Mouse (Mus musculus) frontal cortex, postnatal 10 days (tissue): ENCODE results near the gene Cebpa.
A peak's percentile ranks its signal among the peaks of the same experiment; 100 is the strongest.

Experiments
- DNase-seq, 2 experiments: peaks; one replicate each; pipeline ENCODE4 v3.0.0; 2022; ENCODE audit warnings: low spot score in 2 of 2, mixed read lengths in 1 of 2

Gene Cebpa

DNA sequence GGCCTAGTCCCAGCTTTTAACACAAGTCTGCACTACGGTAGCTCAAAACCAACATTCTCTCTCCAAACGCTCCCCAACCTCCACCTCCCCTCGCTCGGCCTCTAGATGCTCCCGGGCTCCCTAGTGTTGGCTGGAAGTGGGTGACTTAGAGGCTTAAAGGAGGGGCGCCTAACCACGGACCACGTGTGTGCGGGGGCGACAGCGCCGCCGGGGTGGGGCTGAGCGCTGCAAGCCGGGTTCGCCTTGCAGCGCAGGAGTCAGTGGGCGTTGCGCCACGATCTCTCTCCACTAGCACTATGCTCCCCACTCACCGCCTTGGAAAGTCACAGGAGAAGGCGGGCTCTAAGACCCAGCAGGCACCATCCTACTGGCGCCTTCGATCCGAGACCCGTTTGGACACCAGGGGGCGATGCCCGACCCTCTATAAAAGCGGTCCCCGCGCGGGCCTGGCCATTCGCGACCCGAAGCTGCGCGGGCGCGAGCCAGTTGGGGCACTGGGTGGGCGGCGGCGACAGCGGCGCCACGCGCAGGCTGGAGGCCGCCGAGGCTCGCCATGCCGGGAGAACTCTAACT lies at the start of gene Cebpa:
Gene Cebpa, plus strand, starts transcription at position 453 of the 573 bp plus-strand sequence.
- DNase-seq = peak; percentile 83 to 89

DNA sequence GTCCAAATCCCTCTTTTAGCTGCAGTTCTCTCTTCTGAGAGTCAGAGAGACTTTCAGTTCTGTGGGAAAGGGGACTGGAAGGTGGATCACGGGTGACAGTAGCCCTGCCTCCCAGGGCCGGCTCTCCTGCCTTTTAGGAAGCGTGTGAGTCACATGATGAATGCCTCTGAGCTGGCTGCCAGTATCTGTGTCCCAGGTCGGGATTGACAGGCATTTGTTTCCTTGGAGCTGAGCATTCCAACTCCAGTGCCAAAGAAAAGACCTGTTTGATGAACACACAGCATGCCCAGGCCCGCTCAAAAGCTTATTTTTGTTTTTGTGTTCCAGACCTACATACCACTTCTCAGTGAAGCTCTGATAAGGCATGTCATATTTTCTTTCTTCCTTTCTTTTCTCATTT lies 42.4 kb upstream of the Cebpa start:
- DNase-seq = no peak

DNA sequence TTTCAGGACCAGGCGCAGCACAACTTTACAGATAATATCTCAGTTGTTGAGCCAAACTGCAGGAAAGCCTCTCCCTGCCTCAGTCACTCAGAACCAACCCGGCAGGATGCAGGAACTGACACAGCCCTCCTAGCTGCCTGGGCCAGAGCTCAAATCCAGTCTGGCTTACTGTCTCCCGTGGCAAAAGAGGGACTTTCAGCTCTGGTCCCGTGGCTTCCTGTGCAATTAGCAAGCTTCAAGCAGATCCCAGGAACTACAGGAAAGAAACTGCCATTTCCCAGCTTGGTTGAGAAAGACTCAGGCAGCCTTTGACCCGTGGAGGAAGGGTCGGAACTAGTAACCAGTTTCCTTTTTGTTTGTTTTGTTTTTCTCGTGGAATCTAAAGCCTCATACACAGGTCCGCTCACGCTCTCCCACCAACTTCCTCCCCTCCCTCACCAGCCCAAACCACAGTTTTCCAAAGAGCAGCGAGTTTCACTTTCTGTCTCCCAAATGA lies 38.2 kb upstream of the Cebpa start:
- no peak for DNase-seq

DNA sequence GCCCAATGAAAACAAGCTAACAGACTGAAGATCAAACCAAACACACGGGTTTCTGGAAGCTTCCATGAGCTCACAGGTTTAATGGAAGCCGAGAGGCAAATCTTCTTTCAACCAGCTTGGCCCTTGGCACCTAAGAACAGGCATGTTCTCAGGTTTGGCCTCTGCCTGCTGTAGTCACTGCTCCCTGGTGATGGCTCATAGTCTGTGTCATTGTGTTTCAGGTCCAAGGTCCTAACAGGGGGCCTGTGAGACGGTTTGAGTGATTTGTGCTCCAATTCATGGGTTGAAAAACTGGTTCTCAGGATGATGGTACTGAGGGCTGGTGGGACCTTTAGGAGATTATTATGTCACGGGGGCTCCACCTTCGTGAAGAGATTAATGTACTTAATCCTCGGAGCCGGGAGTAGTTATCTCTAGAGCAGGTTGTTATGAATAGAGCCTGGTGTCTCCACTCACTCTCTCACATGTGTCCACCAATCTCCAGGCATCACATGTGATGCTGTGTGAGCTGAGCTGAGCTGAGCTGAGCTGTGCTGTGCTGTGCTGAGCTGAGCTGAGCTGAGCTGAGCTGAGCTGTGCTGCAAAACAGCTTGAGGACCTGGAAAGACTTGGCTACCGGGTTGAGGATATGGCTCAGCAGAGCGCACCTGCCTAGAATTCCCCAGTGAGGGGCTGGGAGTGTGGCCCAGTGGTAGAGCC lies 37.5 kb upstream of the Cebpa start:
- DNase-seq = no peak

DNA sequence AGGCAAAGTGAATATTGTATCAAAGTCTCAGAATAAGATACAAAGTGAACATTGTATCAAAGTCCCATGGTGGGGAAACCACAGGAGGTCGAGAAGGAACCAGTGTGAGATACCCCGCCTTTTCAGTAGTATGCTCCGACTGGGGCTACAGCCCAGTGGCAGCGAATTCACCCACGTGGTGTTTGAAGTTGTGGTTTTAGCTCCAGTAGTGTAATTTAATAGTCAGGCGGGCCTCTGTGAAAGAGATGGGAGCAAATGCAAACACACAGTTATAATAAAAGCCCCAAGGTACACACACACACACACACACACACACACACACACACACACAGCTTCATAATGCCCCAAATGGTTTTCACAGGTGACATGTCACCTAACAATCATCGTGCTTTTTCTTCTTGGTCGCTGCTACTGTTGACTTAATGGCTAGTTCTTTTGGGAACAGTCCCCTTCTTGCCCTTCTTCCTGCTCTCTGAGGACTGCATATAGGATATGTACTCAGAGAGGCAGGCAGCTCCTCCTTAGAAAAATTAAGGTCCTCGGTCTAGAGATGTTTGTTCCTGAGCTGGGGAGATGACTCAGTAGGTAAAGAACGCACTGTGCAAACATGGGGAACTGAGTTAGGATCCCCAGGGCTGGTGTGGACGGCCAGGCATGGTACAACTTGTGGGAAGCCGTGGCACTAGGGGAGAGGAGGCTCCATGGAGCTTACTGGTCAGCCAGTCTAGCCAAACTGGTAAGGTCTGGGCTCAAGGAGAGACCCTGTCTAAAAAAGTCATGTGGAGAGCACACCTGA lies 34.3 kb upstream of the Cebpa start:
- DNase-seq = no peak

DNA sequence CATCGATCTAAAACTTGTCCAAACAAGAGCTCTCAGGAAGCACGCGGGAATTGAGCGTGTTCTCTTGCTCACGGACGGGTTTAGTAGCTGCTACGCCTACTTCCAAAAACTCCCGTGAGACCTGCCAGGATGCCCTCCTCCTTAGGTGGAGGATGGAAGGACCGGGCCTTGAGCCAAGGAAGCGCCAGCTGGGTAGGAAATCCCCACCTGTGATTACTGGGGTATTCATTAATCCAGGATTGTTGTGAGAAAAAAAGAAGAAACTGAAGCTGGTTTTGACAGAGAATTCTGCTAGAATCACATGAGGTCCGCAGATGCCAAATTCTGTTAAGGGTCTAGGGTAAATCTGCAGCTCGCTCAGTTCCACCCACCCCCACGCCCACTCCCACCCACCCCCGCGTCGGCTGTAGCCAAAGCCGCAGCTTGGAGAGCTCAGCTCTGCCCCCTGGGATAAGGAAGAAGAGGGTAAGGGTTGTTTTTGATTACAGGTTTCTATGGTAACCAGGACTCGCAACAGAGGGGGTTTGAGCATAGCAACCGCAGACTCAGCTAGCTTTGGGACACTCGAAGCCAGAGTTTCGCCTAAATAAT lies 32.7 kb upstream of the Cebpa start:
- DNase-seq = peak in 1 of 2 experiments; percentile 27

DNA sequence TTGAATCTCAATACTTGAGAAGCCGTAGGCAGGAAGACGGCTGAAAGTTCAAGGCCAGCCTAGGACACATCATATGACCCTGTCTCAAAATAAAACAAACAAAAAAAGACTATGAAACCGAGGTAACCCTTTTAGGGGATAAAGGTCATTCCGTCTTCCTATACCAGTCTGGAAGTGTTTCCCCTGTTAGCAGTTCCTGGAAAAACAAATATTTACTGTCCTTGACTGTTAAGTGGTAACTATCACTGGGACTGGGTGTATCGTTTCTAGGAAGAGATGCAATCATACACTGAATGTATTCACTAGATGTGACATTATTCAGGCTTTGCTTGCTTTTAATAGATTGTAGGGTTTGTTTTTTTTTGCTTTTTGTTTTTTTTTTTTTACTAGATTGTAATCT lies 28.5 kb upstream of the Cebpa start:
- DNase-seq = no peak

DNA sequence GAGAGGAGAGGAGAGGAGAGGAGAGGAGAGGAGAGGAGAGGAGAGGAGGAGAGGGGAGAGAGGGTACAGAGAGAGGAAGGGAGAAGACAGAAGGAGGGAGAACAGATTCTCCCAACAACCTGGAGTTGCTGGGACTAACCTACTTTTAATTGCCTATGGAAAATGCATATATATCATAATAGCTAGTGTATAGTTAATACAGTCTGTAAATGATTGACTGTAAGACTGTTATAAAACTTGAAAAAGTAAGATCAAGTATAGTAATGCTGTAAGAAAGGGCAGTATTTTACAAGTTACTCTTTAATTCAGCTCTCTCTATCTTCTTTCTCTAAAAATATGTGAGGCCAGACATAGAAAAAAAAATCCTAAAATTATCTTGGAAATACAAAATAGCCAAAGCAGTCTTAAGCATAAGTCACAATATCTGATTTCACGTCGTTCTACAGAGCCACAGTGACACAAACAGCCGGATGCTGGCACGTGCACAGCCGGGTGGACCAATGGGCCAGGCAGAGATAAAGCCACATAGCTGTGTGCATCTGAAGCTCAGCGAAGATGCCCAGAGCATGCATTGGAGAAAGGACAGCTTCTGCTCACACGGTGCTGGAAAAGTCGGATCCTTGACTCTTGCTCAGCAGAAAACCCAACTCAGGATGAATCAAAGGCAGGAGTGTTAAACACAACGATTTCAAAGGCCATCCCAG lies 24.0 kb upstream of the Cebpa start:
- no peak for DNase-seq

DNA sequence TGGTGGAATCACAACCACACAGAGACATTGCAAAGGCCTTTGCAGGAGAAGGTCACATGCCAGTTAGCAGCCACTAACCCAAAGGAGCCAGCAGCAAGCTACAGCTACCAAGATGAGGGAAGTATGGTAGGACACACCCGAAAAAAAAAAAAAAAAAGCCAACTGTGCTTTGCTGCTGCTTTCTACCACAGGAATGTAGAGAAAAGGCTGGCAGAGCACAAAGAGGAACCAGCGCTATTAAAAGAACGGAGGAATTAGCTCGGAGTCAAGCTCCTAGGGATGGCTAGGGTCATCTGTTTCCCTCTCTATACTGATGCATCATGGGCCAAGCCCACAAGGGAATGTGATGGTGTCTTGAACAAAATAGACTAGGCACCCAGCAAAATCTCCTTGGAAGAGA lies 20.3 kb upstream of the Cebpa start:
- DNase-seq = no peak

DNA sequence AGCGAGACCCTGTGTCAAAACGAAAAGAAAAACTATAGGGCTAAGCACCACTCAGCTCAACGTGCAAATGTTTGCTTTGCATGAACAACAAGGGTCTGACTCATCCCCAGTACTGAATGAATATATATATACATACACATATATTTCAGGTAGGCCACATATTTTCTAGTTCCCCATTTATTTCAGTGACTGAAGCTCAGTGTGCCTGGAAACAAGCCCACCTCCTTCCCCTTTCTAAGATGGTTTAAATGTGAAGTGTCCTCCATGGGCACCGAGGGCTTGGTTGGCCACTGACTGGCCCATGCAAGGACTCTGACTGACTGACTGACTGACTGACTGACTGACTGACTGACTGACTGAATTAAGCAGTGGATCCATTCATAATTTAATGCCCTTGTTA lies 19.6 kb upstream of the Cebpa start:
- no peak for DNase-seq

DNA sequence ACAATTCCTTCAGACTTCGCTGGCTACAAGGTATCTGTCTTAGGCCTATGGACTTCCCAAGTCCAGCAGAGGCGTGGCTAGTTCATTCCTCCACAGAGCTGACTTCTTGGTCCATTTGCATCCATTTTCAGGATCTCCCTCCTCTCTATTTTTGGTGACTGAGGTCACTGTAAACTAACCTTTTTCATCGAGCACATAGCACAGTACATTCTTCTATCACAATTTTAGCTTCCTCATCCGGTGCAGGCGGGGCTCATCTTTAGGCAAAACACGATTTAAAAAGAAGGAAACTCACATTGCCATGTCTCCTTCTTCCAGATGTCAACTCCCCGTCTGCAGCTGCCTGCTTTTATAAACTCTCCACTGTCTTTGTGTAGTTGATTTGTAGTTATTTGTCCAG lies 12.5 kb upstream of the Cebpa start:
- DNase-seq = no peak

DNA sequence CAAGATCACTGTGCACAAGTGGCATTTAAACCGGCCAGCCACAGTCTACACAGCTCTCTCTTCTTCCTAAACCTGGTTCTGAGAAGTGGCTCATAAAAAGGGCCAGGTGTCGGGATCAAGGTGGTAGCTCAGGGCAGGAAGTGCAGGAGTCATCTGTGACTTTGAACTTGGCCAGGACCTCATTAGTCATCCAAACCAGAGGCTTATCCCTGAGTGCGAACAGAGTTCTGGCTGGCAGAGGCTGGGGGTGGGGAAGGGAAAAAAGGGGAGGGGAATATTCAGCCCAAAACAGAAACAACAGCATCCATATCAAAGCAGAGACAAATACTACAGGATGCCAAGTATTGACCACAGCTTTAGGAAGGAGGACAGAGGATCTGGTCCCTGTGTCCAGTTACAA lies 11.5 kb upstream of the Cebpa start:
- no peak for DNase-seq

DNA sequence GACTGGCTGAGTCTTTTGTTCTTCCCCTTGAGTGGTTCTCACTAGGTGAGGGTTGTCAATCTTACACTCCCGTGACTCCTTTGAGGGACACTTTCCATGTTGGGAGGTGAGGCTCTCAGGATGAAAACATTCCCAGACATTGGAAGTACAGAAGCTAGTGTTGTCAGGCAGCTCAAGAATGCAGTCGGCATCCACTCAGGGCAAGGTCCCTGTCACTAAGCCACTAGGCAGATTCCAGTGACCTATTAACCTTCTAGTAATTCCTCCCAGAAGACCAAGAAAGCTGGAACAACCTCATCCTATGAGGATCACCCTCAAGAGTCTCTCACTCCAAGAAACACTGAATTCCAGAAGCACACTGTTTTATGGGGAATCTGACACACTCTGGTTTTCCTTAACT lies 11.0 kb upstream of the Cebpa start:
- DNase-seq = no peak

DNA sequence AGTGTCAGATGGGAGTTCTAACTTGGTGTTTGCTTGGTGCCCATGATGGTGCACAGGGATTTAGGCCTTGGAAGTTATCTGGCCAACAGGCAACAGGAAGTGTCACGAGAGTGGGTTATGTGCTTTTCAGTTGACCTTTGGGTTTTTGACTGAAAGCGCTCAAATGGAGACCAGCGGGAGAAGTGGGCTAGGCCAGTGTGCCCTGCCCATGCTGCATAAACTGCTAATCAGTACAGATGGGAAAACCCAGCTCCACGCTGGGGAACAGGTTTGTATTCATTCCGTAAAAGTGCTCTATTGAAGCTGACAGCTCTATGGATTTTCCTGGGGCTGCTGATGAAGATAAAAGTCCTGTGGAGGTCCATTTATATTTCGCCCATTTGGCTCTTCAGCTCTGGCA lies 10.4 kb upstream of the Cebpa start:
- DNase-seq = no peak

DNA sequence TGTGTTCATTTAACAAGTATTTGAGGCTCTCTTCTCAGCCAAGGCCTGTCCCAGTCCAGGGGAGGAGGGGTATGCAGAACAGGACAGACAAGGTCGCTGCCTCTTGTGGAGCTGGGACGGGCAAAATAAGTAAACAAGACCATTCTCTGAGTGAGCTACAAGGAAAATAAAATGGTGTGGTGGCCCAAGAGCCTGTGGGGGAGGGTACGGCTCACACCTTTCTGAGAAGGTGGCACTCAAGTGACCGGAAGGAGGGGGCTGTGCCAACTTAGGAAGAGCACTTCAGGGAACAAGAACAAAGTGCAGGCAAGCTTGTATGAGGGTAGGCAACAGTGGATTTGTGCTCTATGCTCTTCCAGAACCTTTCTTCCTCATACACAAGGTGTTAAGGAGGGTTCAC lies 6.0 kb upstream of the Cebpa start:
- no peak for DNase-seq

DNA sequence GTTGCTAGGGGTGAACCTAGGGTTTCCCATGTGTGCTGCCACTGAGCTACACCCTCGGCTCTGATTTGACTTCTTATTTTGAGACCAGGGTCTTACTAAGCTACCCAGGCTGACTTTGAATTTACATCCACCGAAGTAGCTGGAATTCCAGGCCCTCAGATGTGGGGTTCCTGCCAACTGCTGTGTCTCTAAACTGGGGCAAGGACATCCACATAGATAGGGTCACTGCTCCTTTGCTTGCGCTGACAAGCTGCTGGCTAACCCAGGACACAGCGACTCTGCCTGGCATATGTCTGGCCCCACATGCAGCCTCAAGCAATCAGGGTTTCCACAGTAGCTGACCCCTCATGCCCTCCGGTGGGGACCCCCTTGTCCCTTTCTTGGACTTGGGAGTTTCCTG lies 5.4 kb upstream of the Cebpa start:
- no peak for DNase-seq

DNA sequence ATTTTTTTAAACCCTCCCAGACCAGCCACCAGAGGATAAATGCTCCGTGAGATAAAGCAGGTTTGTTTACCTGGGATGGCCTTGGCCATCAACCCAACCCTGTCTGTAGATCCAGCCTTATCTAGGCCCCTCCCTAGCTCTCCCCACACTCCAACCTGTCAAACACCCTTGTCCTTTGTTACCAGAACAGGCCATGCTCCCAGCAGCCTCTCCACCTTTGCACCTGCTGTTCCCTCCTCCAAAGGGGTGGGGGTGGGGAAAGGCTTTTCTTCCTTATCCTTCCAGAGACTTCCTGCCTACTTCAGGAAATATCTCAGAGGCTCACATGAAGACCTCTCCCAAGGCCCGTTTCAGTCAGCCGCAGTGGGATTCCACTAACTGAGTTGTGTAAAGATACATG lies 2.6 kb upstream of the Cebpa start:
- DNase-seq = no peak

DNA sequence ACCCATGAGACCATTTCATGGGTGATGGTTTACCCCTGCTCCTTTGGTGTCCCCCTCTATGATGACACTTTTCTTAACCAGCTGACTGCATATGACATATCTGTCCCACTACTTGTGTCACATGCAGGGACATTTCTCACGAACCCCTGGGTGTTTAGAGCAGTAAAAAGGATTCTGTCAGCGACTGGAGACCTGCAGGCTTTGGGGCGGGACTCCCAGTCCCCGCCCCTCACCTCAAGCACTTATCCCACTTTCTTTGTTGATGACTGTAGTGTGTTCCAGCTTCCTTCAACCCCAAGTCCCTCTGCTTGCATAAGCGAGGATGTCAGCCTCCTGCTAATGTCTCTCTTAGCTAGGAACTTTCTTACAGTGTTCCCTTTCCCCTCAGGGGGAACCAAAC lies 2.0 kb upstream of the Cebpa start:
- DNase-seq = no peak

DNA sequence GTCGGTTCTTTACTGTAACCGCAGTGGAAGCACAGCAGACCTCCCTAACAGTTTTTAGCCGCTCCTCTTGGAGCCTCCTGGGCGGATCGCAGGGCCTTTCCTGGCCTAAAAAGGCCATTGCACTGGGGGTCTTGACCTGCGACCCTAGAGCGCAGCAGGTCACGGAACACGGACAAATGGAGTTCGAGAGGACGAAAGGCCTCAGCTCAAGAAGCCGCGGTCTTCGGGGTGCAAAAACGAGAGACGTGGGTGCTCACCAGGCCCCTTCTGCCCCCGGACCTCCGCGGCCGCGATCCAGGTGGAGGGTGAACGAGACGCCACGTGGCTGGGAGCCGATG lies 1.4 kb upstream of the Cebpa start:
- no peak for DNase-seq

DNA sequence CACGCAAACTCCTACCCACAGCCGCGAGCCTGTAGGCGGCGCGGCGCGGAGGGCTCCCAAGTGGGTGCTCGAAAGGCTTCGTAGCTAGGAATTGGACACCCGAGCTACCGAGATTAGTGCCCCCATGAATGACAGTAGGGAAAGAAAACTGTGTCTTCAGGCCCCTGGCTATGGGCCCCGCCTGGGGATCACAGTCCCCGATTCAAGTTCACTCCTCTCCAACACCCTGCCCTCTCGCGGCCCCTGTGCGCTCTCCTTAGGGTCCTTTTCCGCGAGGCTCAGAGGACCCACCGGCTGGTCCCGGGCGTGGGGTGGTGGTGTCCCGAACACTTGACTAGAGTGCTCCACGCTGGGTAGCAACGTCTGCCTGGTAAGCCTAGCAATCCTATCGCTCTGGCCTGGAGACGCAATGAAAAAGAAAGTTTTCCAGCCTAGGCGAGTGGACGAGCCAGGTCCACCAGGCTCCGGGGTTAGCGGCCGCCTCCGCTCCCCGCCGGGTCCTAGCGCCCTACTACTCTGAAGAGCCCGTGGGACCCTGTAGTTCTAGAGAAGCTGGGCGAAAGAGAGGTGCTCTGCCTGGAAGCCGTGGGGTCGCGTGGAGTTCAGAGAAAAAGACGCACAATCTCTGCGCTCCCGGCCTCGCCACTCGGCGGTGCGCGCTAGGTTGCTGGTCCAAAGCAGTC lies 853 bp upstream of the Cebpa start:
- peak in 1 of 2 experiments; percentile 57 for DNase-seq

DNA sequence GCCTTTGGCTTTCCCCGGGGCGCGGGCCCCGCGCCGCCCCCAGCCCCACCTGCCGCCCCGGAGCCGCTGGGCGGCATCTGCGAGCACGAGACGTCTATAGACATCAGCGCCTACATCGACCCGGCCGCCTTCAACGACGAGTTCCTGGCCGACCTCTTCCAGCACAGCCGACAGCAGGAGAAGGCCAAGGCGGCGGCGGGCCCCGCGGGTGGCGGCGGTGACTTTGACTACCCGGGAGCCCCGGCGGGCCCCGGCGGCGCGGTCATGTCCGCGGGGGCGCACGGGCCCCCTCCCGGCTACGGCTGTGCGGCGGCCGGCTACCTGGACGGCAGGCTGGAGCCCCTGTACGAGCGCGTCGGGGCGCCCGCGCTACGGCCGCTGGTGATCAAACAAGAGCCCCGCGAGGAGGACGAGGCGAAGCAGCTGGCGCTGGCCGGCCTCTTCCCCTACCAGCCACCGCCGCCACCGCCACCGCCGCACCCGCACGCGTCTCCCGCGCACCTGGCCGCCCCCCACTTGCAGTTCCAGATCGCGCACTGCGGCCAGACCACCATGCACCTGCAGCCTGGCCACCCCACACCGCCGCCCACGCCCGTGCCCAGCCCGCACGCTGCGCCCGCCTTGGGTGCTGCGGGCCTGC lies 533 bp downstream of the Cebpa start:
- peak in 1 of 2 experiments; percentile 34 for DNase-seq
